Mouse (Mus musculus) liver, embryonic 11.5 days (tissue): ENCODE measurements at regions not wholly inside any gene's neighbourhood (a gene's known extent, or its start where the extent isn't known, plus 50 kb on each side); places are given as distances from the start of the nearest gene placed in this dataset.

Source experiments
- ATAC-seq: fragments of 200-750 bp; cut with Nextera tagmentation; replicated peaks from 2 replicates; pipeline ENCODE4 v1.8.0; 2017; ENCODE audit warnings: moderate number of reproducible peaks, mild to moderate bottlenecking, moderate TSS enrichment, moderate library complexity; ENCODE audit not compliant: low FRiP score
- DNase-seq: peaks from one replicate; pipeline ENCODE4 v3.0.0-alpha.2; 2017; ENCODE audit warnings: low spot score
- H3K27ac ChIP-seq: fragments of 300-500 bp; sonication (generic); 2 replicates; pipeline ENCODE4 v1.5.1; 2014; ENCODE audit warnings: mild to moderate bottlenecking, low read depth, low read length, control low read depth
- H3K27me3 ChIP-seq: fragments of 300-500 bp; sonication (generic); replicated peaks from 2 replicates; pipeline ENCODE4 v1.6.1; 2014; ENCODE audit warnings: low read length, mixed read lengths; ENCODE audit not compliant: control insufficient read depth, insufficient read depth
- H3K36me3 ChIP-seq: fragments of 300-500 bp; sonication (generic); 2 replicates; pipeline ENCODE4 v1.6.1; 2014; ENCODE audit warnings: mild to moderate bottlenecking, low read length, moderate library complexity, mixed read lengths; ENCODE audit not compliant: control insufficient read depth, insufficient read depth
- H3K4me1 ChIP-seq: fragments of 300-500 bp; sonication (generic); replicated peaks from 2 replicates; pipeline ENCODE4 v1.6.1; 2014; ENCODE audit warnings: low read length, mixed read lengths; ENCODE audit not compliant: control insufficient read depth, insufficient read depth
- H3K4me2 ChIP-seq: fragments of 300-500 bp; sonication (generic); 2 replicates; pipeline ENCODE4 v1.6.1; 2014; ENCODE audit warnings: mild to moderate bottlenecking, control low read depth, moderate library complexity
- H3K4me3 ChIP-seq: fragments of 300-500 bp; sonication (generic); 2 replicates; pipeline ENCODE4 v1.5.1; 2014; ENCODE audit warnings: low read depth, low read length, control low read depth
- H3K9ac ChIP-seq: fragments of 300-500 bp; sonication (generic); 2 replicates; pipeline ENCODE4 v1.6.1; 2014; ENCODE audit warnings: low read depth, low read length, control low read depth
- H3K9me3 ChIP-seq: fragments of 300-500 bp; sonication (generic); 2 replicates; pipeline ENCODE4 v1.6.1; 2016; ENCODE audit warnings: low read length, inconsistent platforms, mixed read lengths; ENCODE audit not compliant: control insufficient read depth
- WGBS: fragments of 180-500 bp; shearing (Covaris S2); extraction: QIAGEN DNeasy Blood & Tissue Kit; methylation state at CpG from one replicate; pipeline ENCODE4 v1.1.7; 2014; 5-methylcytosine and 5-hydroxymethylcytosine counted together

- no peaks in the 10 kb centered on the region for H3K4me1 ChIP-seq
- ATAC-seq, result no peak
- H3K4me3 ChIP-seq, result no peak overlapping the region
Measured at GRCm38 (mm10) chr13:110991121-110991520, 263.7 kb upstream of the Actbl2 start.

GRCm38 (mm10) chr13:110994596-110994995, 260.2 kb upstream of the Actbl2 start:
- Histone ChIP-seq H3K4me2 (no peak overlapping the region), H3K4me3 (no peak overlapping the region), H3K36me3 (no peaks in the 10 kb centered on the region), H3K4me1 (no peaks in the 10 kb centered on the region), H3K27ac (no peak overlapping the region), H3K9ac (no peak overlapping the region), H3K9me3 (no peaks in the 10 kb centered on the region), H3K27me3 (no peaks in the 10 kb centered on the region)
- ATAC-seq (no peak), DNase-seq (no peak)
- WGBS, result 85% methylated on average over 3 of the region's 3 CpGs

More at GRCm38 (mm10) chr13:110991121-110991520, 263.7 kb upstream of the Actbl2 start:
- Histone ChIP-seq H3K4me2 (no peak overlapping the region), H3K9me3 (no peaks in the 10 kb centered on the region), H3K36me3 (no peaks in the 10 kb centered on the region), H3K9ac (no peak overlapping the region), H3K27me3 (no peaks in the 10 kb centered on the region), H3K27ac (no peak overlapping the region)
- 76% methylated on average over 2 of the region's 2 CpGs for WGBS
- no peak for DNase-seq

DNA sequence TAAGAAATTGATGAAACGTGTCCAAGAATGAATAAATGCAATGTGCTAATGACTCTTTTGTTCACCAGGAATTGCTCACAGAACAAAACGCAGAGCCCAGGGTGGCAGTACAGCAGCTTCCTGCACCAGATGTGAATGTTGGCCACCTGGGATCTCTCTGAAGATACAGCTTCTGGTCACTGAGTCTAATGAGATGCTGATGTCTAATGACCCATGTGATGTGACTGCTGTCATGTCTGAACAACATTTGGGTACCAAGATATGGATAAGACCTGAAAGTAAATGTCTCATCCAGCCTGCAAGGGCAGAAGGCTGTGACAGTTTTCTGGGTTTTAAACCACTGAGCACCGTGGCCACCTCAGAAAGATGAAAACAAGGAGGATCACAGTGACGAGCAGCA, 252.1 kb upstream of the Actbl2 start:
- Histone ChIP-seq H3K27ac (no peak overlapping the region), H3K4me2 (no peak overlapping the region), H3K27me3 (no peaks in the 10 kb centered on the region), H3K36me3 (no peaks in the 10 kb centered on the region), H3K4me1 (no peaks in the 10 kb centered on the region), H3K4me3 (no peak overlapping the region), H3K9ac (no peak overlapping the region), H3K9me3 (no peaks in the 10 kb centered on the region)
- DNase-seq, result no peak
- no peak for ATAC-seq
- WGBS, result 83% methylated on average over 4 of the region's 4 CpGs

DNA sequence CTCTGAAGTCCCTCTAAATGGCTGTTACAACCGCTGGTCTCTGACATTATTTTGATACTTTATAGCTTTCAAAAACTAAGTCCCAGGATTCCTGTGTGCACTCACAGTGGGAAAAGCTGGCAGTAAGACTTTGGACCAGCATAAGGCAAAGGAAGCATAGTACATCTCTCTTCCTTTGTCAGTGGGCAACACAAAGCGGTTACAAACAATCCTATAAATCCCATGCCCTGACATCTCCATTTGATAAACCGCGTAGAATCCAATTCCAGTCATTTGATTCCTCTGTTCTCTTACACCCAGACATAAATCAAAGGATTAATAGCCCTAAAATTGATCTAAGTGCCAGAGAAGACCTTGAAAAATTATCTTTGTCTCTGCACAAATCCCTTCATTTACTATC, 240.7 kb upstream of the Actbl2 start:
- H3K4me2 ChIP-seq, result no peak overlapping the region
- H3K4me3 ChIP-seq, result no peak overlapping the region
- 69% methylated on average over 4 of the region's 4 CpGs for WGBS
- no peaks in the 10 kb centered on the region for H3K27me3 ChIP-seq
- H3K36me3 ChIP-seq, result no peaks in the 10 kb centered on the region
- H3K27ac ChIP-seq, result no peak overlapping the region
- ATAC-seq (no peak), DNase-seq (no peak)
- H3K4me1 ChIP-seq, result no peaks in the 10 kb centered on the region
- no peaks in the 10 kb centered on the region for H3K9me3 ChIP-seq
- H3K9ac ChIP-seq, result no peak overlapping the region

DNA sequence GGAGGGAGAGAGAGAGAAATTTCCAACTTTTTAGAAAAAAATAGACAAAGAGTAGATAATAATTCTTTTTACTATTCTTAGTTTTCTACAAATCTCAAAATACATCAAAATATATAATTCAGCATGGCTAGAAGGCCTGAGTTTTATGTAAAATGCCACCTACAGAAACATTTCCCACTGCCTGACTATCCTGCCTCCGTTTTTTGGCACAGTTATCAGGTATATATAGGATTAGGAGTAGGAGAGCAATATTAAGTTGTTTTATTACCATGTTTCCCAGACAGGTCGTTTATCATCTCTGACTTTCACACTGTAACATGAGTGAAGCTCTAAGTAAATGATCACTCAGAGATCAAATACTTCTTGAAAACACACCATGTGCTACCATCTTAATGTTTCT, 224.7 kb upstream of the Actbl2 start:
- WGBS, result 58% methylated on average over 2 of the region's 2 CpGs
- Histone ChIP-seq H3K4me3 (no peak overlapping the region), H3K27ac (no peak overlapping the region), H3K36me3 (no peaks in the 10 kb centered on the region), H3K9ac (no peak overlapping the region), H3K4me1 (no peaks in the 10 kb centered on the region), H3K9me3 (no peaks in the 10 kb centered on the region), H3K27me3 (no peaks in the 10 kb centered on the region), H3K4me2 (no peak overlapping the region)
- DNase-seq (no peak), ATAC-seq (no peak)

- 78% methylated on average over 1 of the region's 1 CpGs for WGBS
- no peaks in the 10 kb centered on the region for H3K9me3 ChIP-seq
- H3K4me2 ChIP-seq, result no peak overlapping the region
- H3K9ac ChIP-seq, result no peak overlapping the region
- no peaks in the 10 kb centered on the region for H3K27me3 ChIP-seq
- no peaks in the 10 kb centered on the region for H3K4me1 ChIP-seq
- DNase-seq, result no peak
- no peak for ATAC-seq
- H3K36me3 ChIP-seq, result no peaks in the 10 kb centered on the region
- H3K4me3 ChIP-seq, result no peak overlapping the region
- H3K27ac ChIP-seq, result no peak overlapping the region
Measured at GRCm38 (mm10) chr13:111031633-111032032, 223.2 kb upstream of the Actbl2 start.

DNA sequence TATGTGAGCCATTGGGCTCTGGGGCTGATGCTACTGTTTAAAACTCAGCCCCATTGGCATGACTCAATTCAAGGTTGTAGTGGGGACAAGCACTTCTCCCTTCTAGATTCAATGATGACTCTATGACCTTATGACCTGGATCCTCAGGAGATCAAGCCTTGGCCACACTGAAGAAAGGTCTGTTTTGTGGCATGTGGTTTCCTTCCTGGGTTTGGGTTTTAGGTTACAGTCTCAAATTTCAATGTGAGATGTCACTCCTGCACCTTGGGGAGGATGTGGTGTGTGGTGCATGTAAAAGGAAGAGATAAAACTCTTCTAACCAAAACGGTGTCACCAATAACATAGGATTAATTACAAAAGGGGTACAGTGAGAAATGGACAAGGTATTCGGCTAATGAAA, 211.2 kb upstream of the Actbl2 start:
- Histone ChIP-seq H3K27ac (no peak overlapping the region), H3K27me3 (no peaks in the 10 kb centered on the region), H3K4me1 (peaks cover 9% of the 10 kb centered on the region; the same call in 1 of the 2 replicates), H3K9ac (no peak overlapping the region), H3K4me2 (no peak overlapping the region), H3K4me3 (no peak overlapping the region), H3K36me3 (no peaks in the 10 kb centered on the region), H3K9me3 (no peaks in the 10 kb centered on the region)
- WGBS, result 21% methylated on average over 2 of the region's 2 CpGs
- DNase-seq (no peak), ATAC-seq (no peak)

DNA sequence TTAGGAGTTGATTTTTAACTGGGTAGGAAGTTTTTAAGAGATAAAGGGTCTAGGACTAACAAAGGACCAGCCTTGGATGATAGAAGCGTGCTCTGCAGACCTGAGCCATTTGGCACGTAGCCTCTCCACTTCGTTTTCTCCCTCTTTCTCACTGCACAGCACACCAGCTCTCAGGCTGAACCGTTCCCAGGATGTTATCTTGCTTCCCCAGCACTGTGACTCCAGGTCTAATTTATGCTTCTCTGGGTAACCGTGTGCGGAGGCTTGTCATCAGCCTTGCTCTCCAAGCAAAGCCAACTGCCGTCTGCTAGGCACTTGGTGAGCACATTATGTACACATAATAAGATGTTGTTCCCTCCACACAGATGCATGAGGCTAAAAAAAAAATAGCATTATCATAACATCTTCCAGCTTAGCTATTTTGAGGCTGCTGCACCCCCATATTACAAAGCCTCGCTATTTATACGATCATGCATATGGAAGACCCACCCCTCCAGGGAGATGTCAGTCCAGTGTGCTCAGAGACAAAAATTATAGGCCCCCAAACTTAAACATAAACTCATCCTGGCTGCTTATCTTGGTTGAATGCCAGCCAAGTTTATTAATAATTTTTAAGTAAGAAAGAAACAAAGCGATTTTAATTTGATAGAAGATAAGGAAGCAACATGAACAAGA, 210.3 kb upstream of the Actbl2 start:
- Histone ChIP-seq H3K4me2 (no peak overlapping the region), H3K9ac (no peak overlapping the region), H3K36me3 (no peaks in the 10 kb centered on the region), H3K27me3 (no peaks in the 10 kb centered on the region), H3K9me3 (no peaks in the 10 kb centered on the region), H3K27ac (no peak overlapping the region), H3K4me3 (no peak overlapping the region), H3K4me1 (peaks cover 9% of the 10 kb centered on the region; the same call in 1 of the 2 replicates)
- 27% methylated on average over 10 of the region's 10 CpGs for WGBS
- ATAC-seq (peak; percentile 79), DNase-seq (no peak)

DNA sequence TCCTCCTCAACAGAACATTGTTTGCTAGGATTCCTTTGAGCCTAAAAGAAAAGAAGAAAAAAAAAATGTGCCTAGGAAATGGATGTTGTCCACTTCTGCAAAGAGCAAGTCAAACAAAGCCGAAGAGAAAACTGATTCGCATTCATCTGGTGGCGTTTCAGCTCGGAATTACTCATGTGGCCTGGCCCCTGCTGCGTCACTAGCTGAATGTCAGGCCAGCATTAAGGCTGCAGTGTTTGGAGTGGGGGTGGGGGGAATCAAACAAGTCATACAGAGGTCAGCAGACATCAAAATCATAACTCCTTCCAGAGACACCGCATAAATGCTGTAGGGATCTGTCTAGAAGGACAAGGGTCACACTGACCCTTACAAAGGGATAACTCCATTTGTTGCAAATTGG, 204.7 kb upstream of the Actbl2 start:
- ATAC-seq, result no peak
- WGBS, result 49% methylated on average over 6 of the region's 6 CpGs
- Histone ChIP-seq H3K27ac (no peak overlapping the region), H3K9ac (no peak overlapping the region), H3K4me3 (no peak overlapping the region), H3K9me3 (no peaks in the 10 kb centered on the region), H3K4me2 (no peak overlapping the region), H3K4me1 (no peaks in the 10 kb centered on the region), H3K36me3 (no peaks in the 10 kb centered on the region), H3K27me3 (no peaks in the 10 kb centered on the region)
- no peak for DNase-seq
